Mouse (Mus musculus): Measurements from ENCODE around the gene Gm20458. TPM values are rescaled to one million over a fixed set of nuclear protein-coding genes. Genes with fewer than 3 reads are reported as not detected.

The Gm20458 gene
- polyA plus RNA-seq, 1 experiment: not detected

DNA sequence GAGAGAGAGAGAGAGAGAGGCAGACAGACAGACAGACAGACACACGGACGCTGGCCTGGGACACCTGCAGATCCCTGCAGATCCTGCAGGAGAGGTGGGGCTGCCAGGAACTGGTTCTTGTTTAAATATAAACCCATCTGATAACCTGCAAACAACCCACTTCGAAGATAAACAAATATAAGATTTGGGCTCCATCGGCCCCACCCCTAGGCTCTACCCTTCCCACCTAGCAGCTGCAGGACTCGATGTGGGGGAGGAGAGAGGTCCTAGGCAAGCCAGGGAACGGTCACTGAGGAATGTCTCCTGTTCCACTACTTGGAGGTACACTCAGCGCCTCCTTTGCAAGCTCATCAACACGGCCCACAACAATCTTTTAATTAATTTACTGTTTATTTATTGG lies 22.5 kb upstream of the Gm20458 start:
- Histone ChIP-seq H3K27ac (ENCODE audit: insufficient read depth, low read depth, low read length) (0 out of 2 replicates have a peak overlapping the region, but pooled peaks have one; percentile 25), H3K4me1 (ENCODE audit: control insufficient read depth, insufficient read depth, low read length) (peaks cover 26% of the 10 kb centered on the region), H3K4me3 (ENCODE audit: insufficient read depth, low read depth, low read length) (no peak overlapping the region)
- WGBS: 76% methylated on average over 8 of the region's 8 CpGs
- TF ChIP-seq POLR2A (IDR thresholded peaks at IDR 0.05; ENCODE audit: insufficient read depth, low read depth, low read length) (no peak), CTCF (IDR thresholded peaks at IDR 0.05; ENCODE audit: insufficient read depth, low read depth, low read length) (no peak)

GRCm38 (mm10) chr2:164439001-164439421 lies 21.8 kb upstream of the Gm20458 start:
- no peak overlapping the region for H3K4me3 ChIP-seq (ENCODE audit: insufficient read depth, low read depth, low read length)
- 52% methylated on average over 3 of the region's 3 CpGs for WGBS

GRCm38 (mm10) chr2:164440314-164440713 lies 20.5 kb upstream of the Gm20458 start:
- H3K4me3 ChIP-seq (ENCODE audit: insufficient read depth, low read depth, low read length): no peak overlapping the region
- peaks cover 26% of the 10 kb centered on the region for H3K4me1 ChIP-seq (ENCODE audit: control insufficient read depth, insufficient read depth, low read length)
- TF ChIP-seq POLR2A (IDR thresholded peaks at IDR 0.05; ENCODE audit: insufficient read depth, low read depth, low read length) (no peak), CTCF (IDR thresholded peaks at IDR 0.05; ENCODE audit: insufficient read depth, low read depth, low read length) (no peak)
- WGBS: 77% methylated on average over 5 of the region's 5 CpGs
- no peak overlapping the region for H3K27ac ChIP-seq (ENCODE audit: insufficient read depth, low read depth, low read length)

More at GRCm38 (mm10) chr2:164439001-164439421, 21.8 kb upstream of the Gm20458 start:
- Histone ChIP-seq H3K4me1 (ENCODE audit: control insufficient read depth, insufficient read depth, low read length) (peaks cover 28% of the 10 kb centered on the region), H3K27ac (ENCODE audit: insufficient read depth, low read depth, low read length) (0 out of 2 replicates have a peak overlapping the region, but pooled peaks have one; percentile 9)
- TF ChIP-seq CTCF (IDR thresholded peaks at IDR 0.05; ENCODE audit: insufficient read depth, low read depth, low read length): no peak
- TF ChIP-seq POLR2A (IDR thresholded peaks at IDR 0.05; ENCODE audit: insufficient read depth, low read depth, low read length): no peak

GRCm38 (mm10) chr2:164441155-164441554 lies 19.6 kb upstream of the Gm20458 start:
- H3K4me1 ChIP-seq (ENCODE audit: control insufficient read depth, insufficient read depth, low read length): peaks cover 26% of the 10 kb centered on the region
- no peak for TF ChIP-seq POLR2A (IDR thresholded peaks at IDR 0.05; ENCODE audit: insufficient read depth, low read depth, low read length)
- no peak for TF ChIP-seq CTCF (IDR thresholded peaks at IDR 0.05; ENCODE audit: insufficient read depth, low read depth, low read length)
- 55% methylated on average over 8 of the region's 8 CpGs for WGBS
- H3K4me3 ChIP-seq (ENCODE audit: insufficient read depth, low read depth, low read length): peak overlapping the region; percentile 25; the same call in 1 of the 2 replicates
- peak overlapping the region; percentile 25; the same call in 1 of the 2 replicates for H3K27ac ChIP-seq (ENCODE audit: insufficient read depth, low read depth, low read length)

DNA sequence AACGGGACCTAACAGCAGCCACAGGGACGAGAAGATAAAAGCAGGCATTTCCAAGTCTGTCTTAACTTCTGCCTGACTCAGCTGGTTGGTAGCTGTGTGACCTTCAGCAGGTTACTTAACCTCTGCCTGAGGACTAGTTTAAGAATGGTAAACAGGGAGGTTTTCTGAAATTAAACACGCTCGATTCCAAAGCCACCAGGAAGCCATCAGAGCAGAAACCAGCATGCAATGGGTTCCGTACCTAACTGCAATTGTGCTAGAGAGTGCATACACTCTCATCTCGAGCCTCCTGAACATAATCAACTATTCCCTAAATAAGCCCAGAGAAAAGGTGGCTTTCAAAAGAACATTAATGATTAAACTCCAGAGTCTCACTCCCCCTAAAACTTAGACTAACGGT lies 19.0 kb upstream of the Gm20458 start:
- Histone ChIP-seq H3K4me1 (ENCODE audit: control insufficient read depth, insufficient read depth, low read length) (peaks cover 22% of the 10 kb centered on the region), H3K4me3 (ENCODE audit: insufficient read depth, low read depth, low read length) (peak overlapping the region; percentile 25; the same call in 1 of the 2 replicates), H3K27ac (ENCODE audit: insufficient read depth, low read depth, low read length) (peak overlapping the region; percentile 25; the same call in 1 of the 2 replicates)
- WGBS: 49% methylated on average over 7 of the region's 7 CpGs
- TF ChIP-seq POLR2A (IDR thresholded peaks at IDR 0.05; ENCODE audit: insufficient read depth, low read depth, low read length) (no peak), CTCF (IDR thresholded peaks at IDR 0.05; ENCODE audit: insufficient read depth, low read depth, low read length) (no peak)

DNA sequence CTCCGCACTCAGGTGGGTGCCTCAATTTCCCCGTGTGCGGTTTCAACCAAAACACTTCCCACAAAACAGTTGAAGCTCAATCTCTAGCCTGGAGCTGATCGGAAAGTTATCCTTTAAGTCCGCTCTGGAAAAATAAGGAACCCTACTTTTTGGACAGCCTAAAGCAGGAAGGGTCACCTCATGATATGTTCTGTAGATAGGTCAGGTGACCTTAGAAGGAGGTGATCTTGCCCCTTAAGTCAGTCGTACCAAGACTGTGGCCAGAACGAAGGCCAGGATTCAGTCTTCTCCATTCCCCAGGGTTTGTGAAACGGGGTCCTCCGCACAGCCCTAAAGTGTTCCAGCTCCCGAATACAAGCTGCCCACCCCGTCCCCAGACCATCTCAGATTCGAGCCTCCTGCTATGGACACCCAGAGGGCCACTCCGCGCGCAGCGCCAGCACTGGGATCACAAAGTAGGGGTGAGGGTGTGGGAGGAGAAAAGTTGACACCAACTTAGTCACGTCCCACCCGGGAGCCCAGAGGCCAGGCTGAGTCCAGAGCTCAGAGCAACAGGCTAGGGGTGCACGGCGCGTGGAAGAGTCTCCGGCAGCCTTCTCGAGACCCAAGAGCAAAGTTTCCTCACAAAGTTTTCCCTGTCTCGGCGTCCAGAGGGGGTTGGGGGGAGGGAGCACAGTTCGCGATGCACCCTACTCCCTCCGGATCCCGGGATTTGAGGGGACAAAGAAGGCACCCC lies 18.3 kb upstream of the Gm20458 start:
- peaks cover 19% of the 10 kb centered on the region for H3K4me1 ChIP-seq (ENCODE audit: control insufficient read depth, insufficient read depth, low read length)
- H3K4me3 ChIP-seq (ENCODE audit: insufficient read depth, low read depth, low read length): peak overlapping the region; percentile 58
- WGBS: 6% methylated on average over 29 of the region's 29 CpGs
- peak overlapping the region; percentile 30; the same call in 1 of the 2 replicates for H3K27ac ChIP-seq (ENCODE audit: insufficient read depth, low read depth, low read length)
- TF ChIP-seq CTCF (IDR thresholded peaks at IDR 0.05; ENCODE audit: insufficient read depth, low read depth, low read length) (no peak), POLR2A (IDR thresholded peaks at IDR 0.05; ENCODE audit: insufficient read depth, low read depth, low read length) (no peak)

- WGBS: under 1% methylated on average over 26 of the region's 26 CpGs
- Histone ChIP-seq H3K4me1 (ENCODE audit: control insufficient read depth, insufficient read depth, low read length) (peaks cover 19% of the 10 kb centered on the region), H3K27ac (ENCODE audit: insufficient read depth, low read depth, low read length) (peak overlapping the region; percentile 30; the same call in 1 of the 2 replicates), H3K4me3 (ENCODE audit: insufficient read depth, low read depth, low read length) (peak overlapping the region; percentile 58)
- no peak for TF ChIP-seq CTCF (IDR thresholded peaks at IDR 0.05; ENCODE audit: insufficient read depth, low read depth, low read length)
- peak; percentile 31; the same call in 1 of the 2 replicates for TF ChIP-seq POLR2A (IDR thresholded peaks at IDR 0.05; ENCODE audit: insufficient read depth, low read depth, low read length)
Measured at GRCm38 (mm10) chr2:164443051-164443437, 17.7 kb upstream of the Gm20458 start.

DNA sequence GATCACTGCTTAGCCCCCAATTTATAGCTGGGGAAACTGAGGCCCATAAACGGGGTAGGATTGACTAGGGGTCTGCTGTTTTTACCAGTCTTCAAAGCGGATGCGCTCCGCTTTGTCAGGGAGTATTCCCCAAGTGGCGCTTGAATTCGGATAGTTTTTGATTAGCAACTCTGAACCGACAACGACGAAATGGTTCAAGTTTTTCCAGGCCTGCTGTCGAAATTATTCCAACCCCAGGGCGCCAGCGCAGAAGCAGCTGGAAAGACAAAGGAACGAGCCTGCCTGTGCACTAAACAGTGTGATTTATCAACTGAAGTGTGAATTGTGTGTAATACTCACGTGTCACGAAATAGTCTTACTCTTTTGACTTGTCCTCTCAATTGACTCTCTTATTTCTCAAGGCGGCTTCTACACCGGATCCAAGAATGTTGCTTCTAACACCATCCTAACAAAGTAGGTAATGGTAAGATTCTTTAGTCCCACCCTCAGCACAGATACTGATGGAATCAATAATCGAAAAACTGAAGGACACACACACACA lies 17.2 kb upstream of the Gm20458 start, which contains the start of gene Sdc4:
Gene Sdc4, minus strand, starts transcription at position 428 of the 541 bp plus-strand sequence.
- Histone ChIP-seq H3K4me3 (ENCODE audit: insufficient read depth, low read depth, low read length) (peak within 1 kb of the TSS; percentile 58), H3K4me1 (ENCODE audit: control insufficient read depth, insufficient read depth, low read length) (peaks cover 15% of the 10 kb centered on the region), H3K27ac (ENCODE audit: insufficient read depth, low read depth, low read length) (peak within 1 kb of the TSS; percentile 30; the same call in 1 of the 2 replicates)
- WGBS: 16% methylated on average over 18 of the region's 18 CpGs
- TF ChIP-seq CTCF (IDR thresholded peaks at IDR 0.05; ENCODE audit: insufficient read depth, low read depth, low read length): no peak
- no peak for TF ChIP-seq POLR2A (IDR thresholded peaks at IDR 0.05; ENCODE audit: insufficient read depth, low read depth, low read length)

GRCm38 (mm10) chr2:164444701-164445100 lies 16.1 kb upstream of the Gm20458 start:
- no peak for TF ChIP-seq CTCF (IDR thresholded peaks at IDR 0.05; ENCODE audit: insufficient read depth, low read depth, low read length)
- TF ChIP-seq POLR2A (IDR thresholded peaks at IDR 0.05; ENCODE audit: insufficient read depth, low read depth, low read length): no peak
- WGBS: 87% methylated on average over 2 of the region's 2 CpGs
- no peak overlapping the region for H3K27ac ChIP-seq (ENCODE audit: insufficient read depth, low read depth, low read length)
- H3K4me3 ChIP-seq (ENCODE audit: insufficient read depth, low read depth, low read length): no peak overlapping the region
- H3K4me1 ChIP-seq (ENCODE audit: control insufficient read depth, insufficient read depth, low read length): peaks cover 11% of the 10 kb centered on the region

Data from olfactory bulb, adult 2 months (tissue).